Mouse (Mus musculus): ENCODE data around the gene Mnat1. TPM values are rescaled to one million over a fixed set of nuclear protein-coding genes. Genes with fewer than 3 reads are reported as not detected.

Mnat1 gene
- polyA plus RNA-seq, 1 experiment from 2014 or later, result 24.2 TPM

GRCm38 (mm10) chr12:73294884-73295283 is 171.4 kb downstream of the Mnat1 start:
- Histone ChIP-seq H3K9ac (no peak overlapping the region), H3K4me3 (replicated peaks) (no peak overlapping the region), H3K4me1 (no peaks in the 10 kb centered on the region), H3K27ac (no peak overlapping the region), H3K36me3 (no peaks in the 10 kb centered on the region), H3K4me2 (no peak overlapping the region), H3K9me3 (no peaks in the 10 kb centered on the region), H3K27me3 (replicated peaks) (no peaks in the 10 kb centered on the region)
- ATAC-seq (ENCODE audit: insufficient read depth, low FRiP score, low read depth), result no peak

GRCm38 (mm10) chr12:73295505-73296140 is 172.1 kb downstream of the Mnat1 start:
- Histone ChIP-seq H3K4me1 (no peaks in the 10 kb centered on the region), H3K27ac (no peak overlapping the region), H3K9me3 (no peaks in the 10 kb centered on the region), H3K4me2 (no peak overlapping the region), H3K27me3 (replicated peaks) (no peaks in the 10 kb centered on the region), H3K36me3 (no peaks in the 10 kb centered on the region), H3K9ac (no peak overlapping the region), H3K4me3 (replicated peaks) (no peak overlapping the region)
- WGBS, result 62% methylated on average over 11 of the region's 11 CpGs
- no peak for ATAC-seq (ENCODE audit: insufficient read depth, low FRiP score, low read depth)

DNA sequence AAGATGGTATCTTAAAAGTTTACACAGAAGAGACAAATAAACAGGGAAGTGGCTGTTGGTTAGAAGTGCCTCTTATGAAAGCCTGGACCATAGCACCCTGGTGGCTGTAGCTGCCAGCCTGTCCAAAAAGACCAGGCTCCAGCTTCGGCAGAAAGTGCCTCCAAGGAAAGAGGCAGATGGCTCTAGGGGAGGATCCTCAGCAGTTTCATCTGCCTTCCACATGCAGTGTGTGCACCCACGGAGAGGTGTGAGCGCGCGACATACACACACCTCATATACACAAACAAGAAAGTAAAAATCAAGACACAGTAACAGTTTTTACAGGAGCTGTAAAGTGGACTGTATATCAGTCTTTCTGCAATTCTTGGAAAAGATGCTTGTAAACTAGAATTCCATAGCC is 175.1 kb downstream of the Mnat1 start:
- WGBS, result 90% methylated on average over 5 of the region's 5 CpGs
- Histone ChIP-seq H3K27me3 (replicated peaks) (no peaks in the 10 kb centered on the region), H3K4me2 (no peak overlapping the region), H3K9me3 (no peaks in the 10 kb centered on the region), H3K36me3 (no peaks in the 10 kb centered on the region), H3K27ac (no peak overlapping the region), H3K9ac (no peak overlapping the region), H3K4me1 (no peaks in the 10 kb centered on the region), H3K4me3 (replicated peaks) (no peak overlapping the region)
- ATAC-seq (ENCODE audit: insufficient read depth, low FRiP score, low read depth), result no peak

GRCm38 (mm10) chr12:73300531-73300930 is 177.0 kb downstream of the Mnat1 start:
- no peaks in the 10 kb centered on the region for H3K9me3 ChIP-seq
- H3K4me3 ChIP-seq (replicated peaks), result no peak overlapping the region
- ATAC-seq (ENCODE audit: insufficient read depth, low FRiP score, low read depth), result no peak
- WGBS, result 82% methylated on average over 2 of the region's 2 CpGs
- no peaks in the 10 kb centered on the region for H3K27me3 ChIP-seq (replicated peaks)
- H3K4me1 ChIP-seq, result no peaks in the 10 kb centered on the region
- H3K9ac ChIP-seq, result no peak overlapping the region
- no peaks in the 10 kb centered on the region for H3K36me3 ChIP-seq
- H3K27ac ChIP-seq, result no peak overlapping the region
- H3K4me2 ChIP-seq, result no peak overlapping the region

DNA sequence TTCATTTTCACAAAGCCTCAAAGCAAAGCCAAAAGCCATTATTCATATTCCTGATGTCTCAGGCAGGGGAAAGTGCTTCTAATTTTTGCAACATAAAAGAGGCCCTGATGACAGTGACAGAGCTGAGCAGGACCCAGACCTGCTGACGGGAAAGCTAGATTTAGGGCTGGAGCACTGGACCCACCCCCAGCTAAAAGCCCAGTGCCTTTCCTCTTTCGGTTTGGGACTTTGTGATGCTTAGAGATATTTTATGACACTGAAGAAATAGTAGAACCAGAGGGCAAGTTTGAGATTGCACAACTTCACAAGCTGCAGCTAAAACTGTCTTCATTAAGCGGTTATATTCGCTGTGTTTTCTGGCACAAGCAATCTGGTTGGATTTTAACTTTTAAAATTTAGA is 181.1 kb downstream of the Mnat1 start:
- ATAC-seq (ENCODE audit: insufficient read depth, low FRiP score, low read depth), result no peak
- Histone ChIP-seq H3K4me2 (no peak overlapping the region), H3K9me3 (no peaks in the 10 kb centered on the region), H3K4me3 (replicated peaks) (no peak overlapping the region), H3K9ac (no peak overlapping the region), H3K4me1 (no peaks in the 10 kb centered on the region), H3K36me3 (no peaks in the 10 kb centered on the region), H3K27ac (no peak overlapping the region), H3K27me3 (replicated peaks) (no peaks in the 10 kb centered on the region)
- 64% methylated on average over 4 of the region's 4 CpGs for WGBS

DNA sequence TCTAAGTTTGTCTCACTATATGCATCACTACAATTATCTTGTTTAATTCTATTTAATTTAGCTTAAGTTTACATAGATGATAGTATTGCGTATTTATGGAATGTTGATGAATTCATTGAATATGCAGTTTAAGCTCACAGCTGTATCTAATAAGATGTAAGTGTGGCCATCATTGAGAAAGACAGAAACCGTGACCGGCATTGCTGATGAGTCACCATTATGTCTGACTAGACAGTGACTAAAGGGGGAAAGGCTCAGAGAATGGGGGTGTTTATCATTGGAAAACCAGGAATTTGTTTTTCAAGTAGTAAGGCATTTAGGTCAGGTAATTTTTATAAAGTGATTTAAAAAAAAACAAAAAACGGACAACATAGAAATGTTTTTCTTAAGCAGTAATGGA is 184.2 kb downstream of the Mnat1 start:
- ATAC-seq (ENCODE audit: insufficient read depth, low FRiP score, low read depth), result no peak
- no peaks in the 10 kb centered on the region for H3K4me1 ChIP-seq
- no peaks in the 10 kb centered on the region for H3K27me3 ChIP-seq (replicated peaks)
- WGBS, result 81% methylated on average over 4 of the region's 4 CpGs
- H3K27ac ChIP-seq, result no peak overlapping the region
- no peaks in the 10 kb centered on the region for H3K9me3 ChIP-seq
- no peaks in the 10 kb centered on the region for H3K36me3 ChIP-seq
- H3K9ac ChIP-seq, result no peak overlapping the region
- H3K4me2 ChIP-seq, result no peak overlapping the region
- no peak overlapping the region for H3K4me3 ChIP-seq (replicated peaks)

DNA sequence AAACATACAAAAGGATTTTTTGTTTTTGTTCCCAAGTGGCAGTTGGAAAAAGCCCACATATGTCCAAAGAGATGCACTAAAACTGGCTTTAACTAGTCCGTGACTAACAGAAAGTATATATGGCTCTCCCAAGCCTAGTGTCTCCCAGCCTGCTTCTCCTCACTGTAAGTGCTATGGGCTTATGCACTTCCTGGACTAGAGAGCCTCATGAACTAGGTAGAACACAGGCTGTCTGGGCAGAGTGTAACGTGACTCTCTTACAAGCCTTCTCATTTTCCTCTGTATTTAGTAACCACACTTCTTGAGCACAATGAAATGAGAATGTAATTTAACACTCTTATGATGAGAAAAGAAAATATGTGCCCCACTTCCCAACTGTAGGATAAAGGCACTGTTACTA is 185.2 kb downstream of the Mnat1 start:
- no peaks in the 10 kb centered on the region for H3K4me1 ChIP-seq
- H3K4me2 ChIP-seq, result no peak overlapping the region
- 61% methylated on average over 2 of the region's 2 CpGs for WGBS
- H3K9ac ChIP-seq, result no peak overlapping the region
- no peaks in the 10 kb centered on the region for H3K27me3 ChIP-seq (replicated peaks)
- H3K4me3 ChIP-seq (replicated peaks), result no peak overlapping the region
- ATAC-seq (ENCODE audit: insufficient read depth, low FRiP score, low read depth), result no peak
- no peaks in the 10 kb centered on the region for H3K36me3 ChIP-seq
- no peak overlapping the region for H3K27ac ChIP-seq
- H3K9me3 ChIP-seq, result no peaks in the 10 kb centered on the region

DNA sequence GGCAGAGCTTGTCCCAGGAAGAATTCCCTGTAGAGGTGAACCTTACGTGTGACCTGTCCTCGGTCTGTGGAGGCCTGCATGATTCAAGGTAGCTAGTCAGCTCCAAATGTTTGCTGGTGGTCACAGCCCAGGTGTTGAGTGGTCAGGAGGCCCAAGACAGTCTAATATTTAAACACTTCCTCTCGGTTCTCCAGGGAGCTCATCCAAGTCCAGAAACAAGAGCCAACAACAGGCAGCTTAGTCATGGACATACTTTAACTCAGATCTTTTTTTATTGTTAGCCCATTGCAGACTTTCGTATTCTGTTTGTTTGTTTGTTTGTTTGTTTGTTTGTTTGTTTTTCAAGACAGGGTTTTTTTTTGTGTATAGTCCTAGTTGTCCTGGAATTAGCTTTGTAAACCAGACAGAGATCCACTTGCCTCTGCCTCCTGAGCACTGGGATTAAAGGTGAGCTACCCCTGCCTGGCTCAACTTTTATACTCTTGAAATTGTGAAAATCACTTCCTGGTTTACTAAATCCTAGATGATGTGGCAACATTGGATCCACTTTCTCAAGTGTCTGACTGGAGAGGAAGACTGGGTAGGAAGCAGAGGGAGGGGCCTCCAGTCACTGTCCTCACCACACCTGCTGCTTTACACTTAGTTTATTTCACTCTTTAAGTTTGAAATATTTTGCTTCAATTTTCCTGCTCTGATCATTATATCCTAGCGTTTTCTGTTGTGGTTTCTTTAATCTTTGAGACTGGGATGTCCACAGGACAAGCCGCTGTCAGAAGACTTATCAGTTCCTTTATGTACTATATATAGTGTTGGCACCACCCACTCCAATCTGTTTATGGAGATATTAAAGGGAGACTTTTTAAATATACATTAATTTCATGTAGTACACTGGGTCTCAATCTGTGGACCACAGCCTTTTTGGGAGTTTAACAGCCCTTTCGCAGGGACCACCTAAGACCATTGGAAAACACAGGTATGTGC is 194.5 kb downstream of the Mnat1 start:
- H3K4me3 ChIP-seq (replicated peaks), result no peak overlapping the region
- no peaks in the 10 kb centered on the region for H3K27me3 ChIP-seq (replicated peaks)
- WGBS, result 89% methylated on average over 7 of the region's 7 CpGs
- H3K9me3 ChIP-seq, result no peaks in the 10 kb centered on the region
- no peaks in the 10 kb centered on the region for H3K4me1 ChIP-seq
- H3K36me3 ChIP-seq, result no peaks in the 10 kb centered on the region
- no peak overlapping the region for H3K4me2 ChIP-seq
- no peak overlapping the region for H3K27ac ChIP-seq
- no peak overlapping the region for H3K9ac ChIP-seq
- ATAC-seq (ENCODE audit: insufficient read depth, low FRiP score, low read depth), result no peak

Other genes starting within 250 kb of the Mnat1 start
- not detected in 2 replicates for gene Six6, start 183.8 kb upstream of the Mnat1 start, polyA plus RNA-seq (2015; fragmentation: Nextera tagmentation; extraction: Ambion mirVana)
- gene 4930447C04Rik, start 182.9 kb upstream of the Mnat1 start, polyA plus RNA-seq (2015; fragmentation: Nextera tagmentation; extraction: Ambion mirVana), result 1.6 and 2.6 TPM in 2 replicates
- gene Six1, start 69.8 kb upstream of the Mnat1 start, polyA plus RNA-seq (2015; fragmentation: Nextera tagmentation; extraction: Ambion mirVana), result 0.08 and 0.72 TPM in 2 replicates
- gene Six4, start 10.3 kb upstream of the Mnat1 start, polyA plus RNA-seq (2015; fragmentation: Nextera tagmentation; extraction: Ambion mirVana), result 0.74 and 0.90 TPM in 2 replicates
- gene Trmt5, start 163.0 kb downstream of the Mnat1 start, polyA plus RNA-seq (2015; fragmentation: Nextera tagmentation; extraction: Ambion mirVana), result 15.4 and 17.6 TPM in 2 replicates
- 7.3 and 8.4 TPM in 2 replicates for gene Slc38a6, start 163.1 kb downstream of the Mnat1 start, polyA plus RNA-seq (2015; fragmentation: Nextera tagmentation; extraction: Ambion mirVana)

Measured in stomach, embryonic 15.5 days (tissue).